Mouse (Mus musculus): ENCODE results near the gene Fh1. TPM values are rescaled to one million over a fixed set of nuclear protein-coding genes. Genes with fewer than 3 reads are reported as not detected.

The Fh1 gene
- polyA plus RNA-seq, 1 experiment from 2014 or later, result 106 TPM

- no peak for ATAC-seq (ENCODE audit: low FRiP score, low read depth)
- H3K4me1 ChIP-seq (replicated peaks), result no peaks in the 10 kb centered on the region
- no peaks in the 10 kb centered on the region for H3K36me3 ChIP-seq
- H3K27ac ChIP-seq (replicated peaks), result no peak overlapping the region
- no peaks in the 10 kb centered on the region for H3K27me3 ChIP-seq
- WGBS, result 89% methylated on average over 6 of the region's 6 CpGs
- no peak overlapping the region for H3K4me2 ChIP-seq
- no peak overlapping the region for H3K9ac ChIP-seq
- H3K4me3 ChIP-seq, result no peak overlapping the region
- H3K9me3 ChIP-seq, result no peaks in the 10 kb centered on the region
Observed at GRCm38 (mm10) chr1:175640435-175641150, 15.2 kb upstream of the Fh1 start.

GRCm38 (mm10) chr1:175639072-175639471, 13.6 kb upstream of the Fh1 start:
- Histone ChIP-seq H3K27ac (replicated peaks) (no peak overlapping the region), H3K4me1 (replicated peaks) (no peaks in the 10 kb centered on the region), H3K36me3 (no peaks in the 10 kb centered on the region), H3K9ac (no peak overlapping the region), H3K9me3 (no peaks in the 10 kb centered on the region), H3K4me3 (no peak overlapping the region), H3K27me3 (no peaks in the 10 kb centered on the region), H3K4me2 (no peak overlapping the region)
- whole genome bisulfite sequencing, result 84% methylated on average over 7 of the region's 7 CpGs
- no peak for ATAC-seq (ENCODE audit: low FRiP score, low read depth)

GRCm38 (mm10) chr1:175637677-175638076, 12.2 kb upstream of the Fh1 start:
- Histone ChIP-seq H3K27ac (replicated peaks) (no peak overlapping the region), H3K4me2 (no peak overlapping the region), H3K27me3 (no peaks in the 10 kb centered on the region), H3K4me3 (no peak overlapping the region), H3K9me3 (no peaks in the 10 kb centered on the region), H3K4me1 (replicated peaks) (no peaks in the 10 kb centered on the region), H3K9ac (no peak overlapping the region), H3K36me3 (no peaks in the 10 kb centered on the region)
- no peak for ATAC-seq (ENCODE audit: low FRiP score, low read depth)
- WGBS, result 84% methylated on average over 7 of the region's 7 CpGs

- no peak overlapping the region for H3K9ac ChIP-seq
- 98% methylated on average over 14 of the region's 14 CpGs for WGBS
- H3K27me3 ChIP-seq, result no peaks in the 10 kb centered on the region
- no peak overlapping the region for H3K4me2 ChIP-seq
- H3K36me3 ChIP-seq, result no peaks in the 10 kb centered on the region
- H3K4me3 ChIP-seq, result no peak overlapping the region
- no peak overlapping the region for H3K27ac ChIP-seq (replicated peaks)
- no peaks in the 10 kb centered on the region for H3K9me3 ChIP-seq
- no peak for ATAC-seq (ENCODE audit: low FRiP score, low read depth)
- H3K4me1 ChIP-seq (replicated peaks), result no peaks in the 10 kb centered on the region
Observed at GRCm38 (mm10) chr1:175632470-175632869, 7.0 kb upstream of the Fh1 start.

- Histone ChIP-seq H3K4me2 (no peak overlapping the region), H3K9me3 (no peaks in the 10 kb centered on the region), H3K27ac (replicated peaks) (no peak overlapping the region), H3K4me3 (no peak overlapping the region), H3K4me1 (replicated peaks) (no peaks in the 10 kb centered on the region), H3K27me3 (no peaks in the 10 kb centered on the region), H3K36me3 (no peaks in the 10 kb centered on the region), H3K9ac (no peak overlapping the region)
- 84% methylated on average over 10 of the region's 10 CpGs for WGBS
- ATAC-seq (ENCODE audit: low FRiP score, low read depth), result no peak
Observed at GRCm38 (mm10) chr1:175631721-175632221, 6.3 kb upstream of the Fh1 start.

- no peak for ATAC-seq (ENCODE audit: low FRiP score, low read depth)
- Histone ChIP-seq H3K9ac (no peak overlapping the region), H3K4me2 (no peak overlapping the region), H3K36me3 (no peaks in the 10 kb centered on the region), H3K9me3 (no peaks in the 10 kb centered on the region), H3K27me3 (no peaks in the 10 kb centered on the region), H3K4me3 (no peak overlapping the region), H3K4me1 (replicated peaks) (no peaks in the 10 kb centered on the region), H3K27ac (replicated peaks) (no peak overlapping the region)
- WGBS, result 88% methylated on average over 3 of the region's 3 CpGs
Observed at GRCm38 (mm10) chr1:175631080-175631479, 5.6 kb upstream of the Fh1 start.

GRCm38 (mm10) chr1:175630345-175630744, 4.9 kb upstream of the Fh1 start:
- Histone ChIP-seq H3K4me1 (replicated peaks) (no peaks in the 10 kb centered on the region), H3K4me2 (no peak overlapping the region), H3K4me3 (no peak overlapping the region), H3K9ac (no peak overlapping the region), H3K27me3 (no peaks in the 10 kb centered on the region), H3K36me3 (no peaks in the 10 kb centered on the region), H3K27ac (replicated peaks) (no peak overlapping the region), H3K9me3 (no peaks in the 10 kb centered on the region)
- ATAC-seq (ENCODE audit: low FRiP score, low read depth), result no peak
- WGBS, result 90% methylated on average over 5 of the region's 5 CpGs

GRCm38 (mm10) chr1:175629248-175629647, 3.8 kb upstream of the Fh1 start:
- no peak for ATAC-seq (ENCODE audit: low FRiP score, low read depth)
- no peak overlapping the region for H3K4me3 ChIP-seq
- WGBS, result 86% methylated on average over 6 of the region's 6 CpGs
- no peaks in the 10 kb centered on the region for H3K9me3 ChIP-seq
- no peak overlapping the region for H3K4me2 ChIP-seq
- no peaks in the 10 kb centered on the region for H3K36me3 ChIP-seq
- H3K27me3 ChIP-seq, result no peaks in the 10 kb centered on the region
- H3K27ac ChIP-seq (replicated peaks), result no peak overlapping the region
- H3K9ac ChIP-seq, result no peak overlapping the region
- peaks cover 6% of the 10 kb centered on the region for H3K4me1 ChIP-seq (replicated peaks)

- Histone ChIP-seq H3K4me3 (peak overlapping the region; percentile 84), H3K36me3 (no peaks in the 10 kb centered on the region), H3K27ac (replicated peaks) (peak overlapping the region; percentile 68), H3K27me3 (no peaks in the 10 kb centered on the region), H3K9ac (peak overlapping the region; percentile 42), H3K4me1 (replicated peaks) (peaks cover 9% of the 10 kb centered on the region), H3K4me2 (peak overlapping the region; percentile 67), H3K9me3 (no peaks in the 10 kb centered on the region)
- peak; percentile 13; the same call in 1 of the 2 replicates for ATAC-seq (ENCODE audit: low FRiP score, low read depth)
- 79% methylated on average over 1 of the region's 1 CpGs for WGBS
Observed at GRCm38 (mm10) chr1:175625990-175626692, 706 bp upstream of the Fh1 start.

- H3K9ac ChIP-seq, result no peak overlapping the region
- H3K27me3 ChIP-seq, result no peaks in the 10 kb centered on the region
- H3K9me3 ChIP-seq, result no peaks in the 10 kb centered on the region
- H3K4me3 ChIP-seq, result no peak overlapping the region
- peaks cover 9% of the 10 kb centered on the region for H3K4me1 ChIP-seq (replicated peaks)
- no peak overlapping the region for H3K27ac ChIP-seq (replicated peaks)
- no peak overlapping the region for H3K4me2 ChIP-seq
- H3K36me3 ChIP-seq, result 0 out of 2 replicates have a peak, but pooled peaks cover 6% of the 10 kb centered on the region
- no peak for ATAC-seq (ENCODE audit: low FRiP score, low read depth)
- 85% methylated on average over 6 of the region's 6 CpGs for WGBS
Observed at GRCm38 (mm10) chr1:175623656-175624055, 1.8 kb downstream of the Fh1 start.

- Histone ChIP-seq H3K36me3 (peaks cover 30% of the 10 kb centered on the region), H3K9me3 (no peaks in the 10 kb centered on the region), H3K27ac (replicated peaks) (no peak within 1 kb of the TSS), H3K27me3 (no peaks in the 10 kb centered on the region), H3K9ac (no peak within 1 kb of the TSS), H3K4me3 (no peak within 1 kb of the TSS), H3K4me2 (no peak within 1 kb of the TSS), H3K4me1 (replicated peaks) (peaks cover 9% of the 10 kb centered on the region)
- 92% methylated on average over 13 of the region's 13 CpGs for WGBS
- ATAC-seq (ENCODE audit: low FRiP score, low read depth), result no peak
Observed at GRCm38 (mm10) chr1:175619814-175620431, 5.5 kb downstream of the Fh1 start, which contains the start of gene Kmo. Gene Kmo, plus strand, starts transcription at chr1:175620381.

- H3K4me2 ChIP-seq, result no peak overlapping the region
- peaks cover 63% of the 10 kb centered on the region for H3K36me3 ChIP-seq
- no peaks in the 10 kb centered on the region for H3K4me1 ChIP-seq (replicated peaks)
- H3K4me3 ChIP-seq, result no peak overlapping the region
- H3K9me3 ChIP-seq, result no peaks in the 10 kb centered on the region
- H3K27ac ChIP-seq (replicated peaks), result no peak overlapping the region
- H3K27me3 ChIP-seq, result no peaks in the 10 kb centered on the region
- no peak overlapping the region for H3K9ac ChIP-seq
- ATAC-seq (ENCODE audit: low FRiP score, low read depth), result no peak
- 83% methylated on average over 9 of the region's 9 CpGs for WGBS
Observed at GRCm38 (mm10) chr1:175614992-175615391, 10.4 kb downstream of the Fh1 start.
